ENCODE assay signal across 13 mouse cellular contexts in genomic region chr5:135710599-135711214, GRCm38 (mm10). TPM values are rescaled to one million over a fixed set of nuclear protein-coding genes. Genes with fewer than 3 reads are reported as not detected.
A peak's percentile ranks its signal among the peaks of the same experiment; 100 is the strongest.
DNase-seq lines count a peak whose midpoint lies in the region; TF ChIP-seq lines count a peak whose summit lies in the region.
"Had no signal": no experiment of that assay in that cellular context is flagged by ENCODE, and none has a peak within 500 bp of the region (broad histone marks: within the 10 kb centered on the region; RNA-seq: fewer than 3 reads in every experiment).

No protein-coding gene starts in this region.

- no peak for TF ChIP-seq EP300 in heart, adult 2 months (IDR thresholded peaks at IDR 0.05; ENCODE audit: insufficient read depth, low read depth, low read length)

- H3K27me3 ChIP-seq in heart, adult 2 months (ENCODE audit: control insufficient read depth, insufficient read depth, low read length) = no peaks in the 10 kb centered on the region
- H3K27me3 ChIP-seq in small intestine, adult 2 months (ENCODE audit: control insufficient read depth, insufficient read depth, low read length) = no peaks in the 10 kb centered on the region
- H3K27me3 ChIP-seq: hindbrain, embryonic 12.5 days had no signal

- TF ChIP-seq CTCF in heart, adult 2 months (IDR thresholded peaks at IDR 0.05) = no peak
- TF ChIP-seq CTCF in bone marrow, adult 2 months (IDR thresholded peaks at IDR 0.05; ENCODE audit: control insufficient read depth, insufficient read depth, low read length) = no peak
- no peak for TF ChIP-seq CTCF in small intestine, adult 2 months (IDR thresholded peaks at IDR 0.05; ENCODE audit: extremely low read depth, insufficient read length, insufficient replicate concordance, low read depth, low read length)

- no peaks in the 10 kb centered on the region for H3K36me3 ChIP-seq in heart, adult 2 months (ENCODE audit: control insufficient read depth, insufficient read depth, low read length)
- H3K36me3 ChIP-seq in small intestine, adult 2 months (ENCODE audit: control insufficient read depth, insufficient read depth, low read length) = peaks cover 2% of the 10 kb centered on the region

- peak in 1 of 2 experiments; percentile 68 for DNase-seq in heart, adult 2 months
- DNase-seq in heart, postnatal 25 days (ENCODE audit: low spot score) = no peak
- peak; percentile 64 for DNase-seq in right cerebral cortex, adult 18-20 months
- DNase-seq in right cerebral cortex, postnatal 10 days (ENCODE audit: low spot score in 2 of 2) = no peak
- DNase-seq in layer of hippocampus, adult 11-12 months (ENCODE audit: low spot score) = no peak
- no peak for DNase-seq in right cerebral cortex, postnatal 25 days
- DNase-seq: cerebellum, adult 11-12 months; midbrain, embryonic 14.5 days; right cerebral cortex, postnatal 4 days had no signal

- no peak for TF ChIP-seq POLR2A in heart, adult 2 months (IDR thresholded peaks at IDR 0.05; ENCODE audit: insufficient read depth, low read depth, low read length)
- no peak for TF ChIP-seq POLR2A in bone marrow, adult 2 months (IDR thresholded peaks at IDR 0.05; ENCODE audit: borderline replicate concordance, control insufficient read depth, low read depth, low read length)
- TF ChIP-seq POLR2A in small intestine, adult 2 months (IDR thresholded peaks at IDR 0.05; ENCODE audit: low read depth, low read length) = no peak

- H3K9ac ChIP-seq in heart, adult 2 months (ENCODE audit: low read depth, low read length) = no peak overlapping the region
- H3K9ac ChIP-seq: hindbrain, embryonic 12.5 days had no signal

- no peak overlapping the region for H3K4me3 ChIP-seq in heart, adult 2 months
- H3K4me3 ChIP-seq in bone marrow, adult 2 months (replicated peaks; ENCODE audit: control insufficient read depth, low read depth, low read length) = no peak overlapping the region
- H3K4me3 ChIP-seq in small intestine, adult 2 months (ENCODE audit: low read depth, low read length) = no peak overlapping the region
- H3K4me3 ChIP-seq: hindbrain, embryonic 12.5 days; limb, embryonic 10.5 days had no signal

- intact Hi-C loops in heart, adult 2 months (cut with DNase I) = no loop called here
- intact Hi-C loops in heart, postnatal 25 days (cut with DNase I) = no loop called here

- H3K4me1 ChIP-seq in heart, adult 2 months (ENCODE audit: control insufficient read depth, insufficient read depth, low read length) = peaks cover 17% of the 10 kb centered on the region
- H3K4me1 ChIP-seq in bone marrow, adult 2 months (ENCODE audit: control insufficient read depth, insufficient read depth, low read length) = peaks cover 15% of the 10 kb centered on the region
- H3K4me1 ChIP-seq in small intestine, adult 2 months (ENCODE audit: control insufficient read depth, insufficient read depth, insufficient read length, low read length) = peaks cover 20% of the 10 kb centered on the region

- H3K27ac ChIP-seq in heart, adult 2 months = peak overlapping the region; percentile 41
- H3K27ac ChIP-seq in bone marrow, adult 2 months (ENCODE audit: control insufficient read depth, insufficient read depth, low read depth, low read length, poor library complexity) = peak overlapping the region; percentile 13; the same call in 1 of the 2 replicates
- peak overlapping the region; percentile 20; the same call in 1 of the 2 replicates for H3K27ac ChIP-seq in small intestine, adult 2 months (ENCODE audit: insufficient read depth, low read depth, low read length)
- H3K27ac ChIP-seq: hindbrain, embryonic 12.5 days; limb, embryonic 10.5 days had no signal

- WGBS in heart, adult 2 months = 49% methylated on average over 7 of the region's 7 CpGs
- WGBS in bone marrow, adult 2 months = 34% methylated on average over 7 of the region's 7 CpGs
- WGBS in small intestine, adult 2 months = 73% methylated on average over 7 of the region's 7 CpGs

- H3K79me2 ChIP-seq in heart, adult 2 months (replicated peaks; ENCODE audit: control insufficient read depth, insufficient read depth, low read length) = no peaks in the 10 kb centered on the region

RNA-seq across cellular contexts. Expression of gene Tmem120a, which starts 33.5 kb away (rescaled TPM):
- 10 to 100 TPM; 13.6 to 19.3 TPM for total RNA-seq in heart, adult 2 months (2021)
- 18.5 and 27.3 TPM in 2 replicates for polyA plus RNA-seq in heart, adult 2 months (2012; rRNA removed)
- total RNA-seq in heart, postnatal 25 days (2021) = 10 to 100 TPM; 11.8 to 13.3 TPM
- polyA plus RNA-seq in bone marrow, adult 2 months (2011; ENCODE audit: insufficient read depth, insufficient read length, low replicate concordance, missing spikeins) = 19.0 and 74.1 TPM in 2 replicates
- 111 and 261 TPM in 2 replicates for polyA plus RNA-seq in small intestine, adult 2 months (2012; rRNA removed)

RNA-seq across cellular contexts. Expression of gene Por, which starts 40.9 kb away (rescaled TPM):
- total RNA-seq in heart, adult 2 months (2021) = 10 to 100 TPM; 63.0 to 77.4 TPM
- 76.7 and 93.6 TPM in 2 replicates for polyA plus RNA-seq in heart, adult 2 months (2012; rRNA removed)
- total RNA-seq in heart, postnatal 25 days (2021) = 10 to 100 TPM; 50.7 to 65.8 TPM
- polyA plus RNA-seq in bone marrow, adult 2 months (2011; ENCODE audit: insufficient read depth, insufficient read length, low replicate concordance, missing spikeins) = 17.6 and 28.4 TPM in 2 replicates
- 121 and 192 TPM in 2 replicates for polyA plus RNA-seq in small intestine, adult 2 months (2012; rRNA removed)
